Mouse (Mus musculus): ENCODE results near the gene Eva1b. TPM values are rescaled to one million over a fixed set of nuclear protein-coding genes. Genes with fewer than 3 reads are reported as not detected.

Eva1b gene
- polyA plus RNA-seq, 1 experiment, result 51.6 TPM

- Histone ChIP-seq H3ac (ENCODE audit: control insufficient read depth, insufficient read length, low read depth) (no peak overlapping the region), H3K4me3 (ENCODE audit: insufficient read depth, poor library complexity, severe bottlenecking) (no peak overlapping the region), H3K79me3 (ENCODE audit: low read depth) (peaks cover 98% of the 10 kb centered on the region), H3K27me3 (ENCODE audit: control insufficient read depth, insufficient read depth, insufficient read length) (no peaks in the 10 kb centered on the region), H3K36me3 (ENCODE audit: control insufficient read depth, insufficient read depth) (peaks cover 64% of the 10 kb centered on the region), H3K79me2 (ENCODE audit: control insufficient read depth, insufficient read depth) (peaks cover 100% of the 10 kb centered on the region)
- TF ChIP-seq USF1 (IDR thresholded peaks at IDR 0.05; ENCODE audit: low read depth), result no peak
- no peak for TF ChIP-seq CEBPB (IDR thresholded peaks at IDR 0.05; ENCODE audit: low read depth)
- no peak for TF ChIP-seq CTCF (IDR thresholded peaks at IDR 0.05; ENCODE audit: control insufficient read depth, insufficient read depth, insufficient read length)
- TF ChIP-seq FOSL1 (IDR thresholded peaks at IDR 0.05; ENCODE audit: insufficient read depth, low read length, poor library complexity, severe bottlenecking), result no peak
- TF ChIP-seq MYOG (IDR thresholded peaks at IDR 0.05; ENCODE audit: control insufficient read depth, extremely low read depth, insufficient read length), result no peak
- TF ChIP-seq MYOD1 (IDR thresholded peaks at IDR 0.05; ENCODE audit: control insufficient read depth, insufficient read length, low read depth), result no peak
- no peak for TF ChIP-seq MAX (IDR thresholded peaks at IDR 0.05)
Observed at GRCm38 (mm10) chr4:126194916-126195315, 47.4 kb downstream of the Eva1b start.

DNA sequence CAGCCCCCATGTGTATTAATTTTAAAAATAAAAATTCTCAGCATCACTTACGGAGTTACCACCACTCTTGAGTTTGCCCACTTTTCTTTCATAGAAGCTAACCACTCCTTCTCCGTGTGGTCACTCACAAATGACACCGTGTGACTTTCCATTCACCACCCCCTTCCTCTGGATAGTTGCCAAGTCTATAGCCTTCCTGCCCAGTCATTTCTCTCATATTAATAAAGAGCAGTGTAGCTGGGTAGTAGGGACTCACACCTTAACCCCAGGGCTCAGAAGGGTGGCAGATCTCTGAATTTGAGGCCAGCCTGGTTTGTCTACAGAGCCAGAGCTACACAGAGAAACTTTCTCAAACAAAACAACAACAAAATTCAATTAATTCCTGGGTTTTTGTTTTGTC lies 49.9 kb downstream of the Eva1b start:
- no peak overlapping the region for H3K4me3 ChIP-seq (ENCODE audit: insufficient read depth, poor library complexity, severe bottlenecking)
- H3K27me3 ChIP-seq (ENCODE audit: control insufficient read depth, insufficient read depth, insufficient read length), result no peaks in the 10 kb centered on the region

More for the DNA sequence above, 49.9 kb downstream of the Eva1b start:
- peaks cover 41% of the 10 kb centered on the region for H3K36me3 ChIP-seq (ENCODE audit: control insufficient read depth, insufficient read depth)
- TF ChIP-seq MYOG (IDR thresholded peaks at IDR 0.05; ENCODE audit: control insufficient read depth, extremely low read depth, insufficient read length), result no peak
- no peak for TF ChIP-seq MYOD1 (IDR thresholded peaks at IDR 0.05; ENCODE audit: control insufficient read depth, insufficient read length, low read depth)
- no peak for TF ChIP-seq FOSL1 (IDR thresholded peaks at IDR 0.05; ENCODE audit: insufficient read depth, low read length, poor library complexity, severe bottlenecking)
- TF ChIP-seq CEBPB (IDR thresholded peaks at IDR 0.05; ENCODE audit: low read depth), result no peak
- no peak for TF ChIP-seq USF1 (IDR thresholded peaks at IDR 0.05; ENCODE audit: low read depth)
- TF ChIP-seq CTCF (IDR thresholded peaks at IDR 0.05; ENCODE audit: control insufficient read depth, insufficient read depth, insufficient read length), result no peak
- no peak for TF ChIP-seq MAX (IDR thresholded peaks at IDR 0.05)
- peaks cover 96% of the 10 kb centered on the region for H3K79me3 ChIP-seq (ENCODE audit: low read depth)
- no peak overlapping the region for H3ac ChIP-seq (ENCODE audit: control insufficient read depth, insufficient read length, low read depth)
- peaks cover 99% of the 10 kb centered on the region for H3K79me2 ChIP-seq (ENCODE audit: control insufficient read depth, insufficient read depth)

Other genes starting within 250 kb of the Eva1b start
- gene Csf3r, start 123.2 kb upstream of the Eva1b start, polyA plus RNA-seq (2012; fragmentation: generic; extraction: Trizol), result not detected
- 82.9 TPM for gene Mrps15, start 100.8 kb upstream of the Eva1b start, polyA plus RNA-seq (2012; fragmentation: generic; extraction: Trizol)
- 11.1 TPM for gene Oscp1, start 89.2 kb upstream of the Eva1b start, polyA plus RNA-seq (2012; fragmentation: generic; extraction: Trizol)
- gene Lsm10, start 51.1 kb upstream of the Eva1b start, polyA plus RNA-seq (2012; fragmentation: generic; extraction: Trizol), result 37.9 TPM
- 11.0 TPM for gene Stk40, start 43.8 kb upstream of the Eva1b start, polyA plus RNA-seq (2012; fragmentation: generic; extraction: Trizol)
- gene Sh3d21, start 15.7 kb downstream of the Eva1b start, polyA plus RNA-seq (2012; fragmentation: generic; extraction: Trizol), result 0.27 TPM
- gene Thrap3, start 55.0 kb downstream of the Eva1b start, polyA plus RNA-seq (2012; fragmentation: generic; extraction: Trizol), result 85.7 TPM
- gene Map7d1, start 108.6 kb downstream of the Eva1b start, polyA plus RNA-seq (2012; fragmentation: generic; extraction: Trizol), result 130 TPM
- gene Trappc3, start 114.6 kb downstream of the Eva1b start, polyA plus RNA-seq (2012; fragmentation: generic; extraction: Trizol), result 110 TPM
- gene Col8a2, start 139.0 kb downstream of the Eva1b start, polyA plus RNA-seq (2012; fragmentation: generic; extraction: Trizol), result 0.62 TPM
- 46.2 TPM for gene Adprhl2, start 174.0 kb downstream of the Eva1b start, polyA plus RNA-seq (2012; fragmentation: generic; extraction: Trizol)
- 0.40 TPM for gene Tekt2, start 177.9 kb downstream of the Eva1b start, polyA plus RNA-seq (2012; fragmentation: generic; extraction: Trizol)